Mouse (Mus musculus) intestine, embryonic 15.5 days (tissue): Measurements from ENCODE around the gene Urah. TPM values are rescaled to one million over a fixed set of nuclear protein-coding genes. Genes with fewer than 3 reads are reported as not detected.
A peak's percentile ranks its signal among the peaks of the same experiment; 100 is the strongest.

Source experiments
- ATAC-seq: fragments of 200-750 bp; cut with Nextera tagmentation; 2 replicates; pipeline ENCODE4 v1.8.0; 2017; ENCODE audit warnings: moderate TSS enrichment, moderate library complexity
- H3K27ac ChIP-seq: fragments of 300-500 bp; sonication (generic); 2 replicates; pipeline ENCODE4 v1.5.1; 2015; ENCODE audit warnings: mild to moderate bottlenecking, inconsistent platforms
- H3K27me3 ChIP-seq: fragments of 300-500 bp; sonication (generic); replicated peaks from 2 replicates; pipeline ENCODE4 v1.6.1; 2015; ENCODE audit warnings: inconsistent platforms
- H3K36me3 ChIP-seq: fragments of 300-500 bp; sonication (generic); 2 replicates; pipeline ENCODE4 v1.6.1; 2015; ENCODE audit warnings: inconsistent platforms
- H3K4me1 ChIP-seq: fragments of 300-500 bp; sonication (generic); replicated peaks from 2 replicates; pipeline ENCODE4 v1.6.1; 2015; ENCODE audit warnings: inconsistent platforms
- H3K4me2 ChIP-seq: fragments of 300-500 bp; sonication (generic); replicated peaks from 2 replicates; pipeline ENCODE4 v1.6.1; 2015; ENCODE audit warnings: mild to moderate bottlenecking, inconsistent platforms
- H3K4me3 ChIP-seq: fragments of 300-500 bp; sonication (generic); replicated peaks from 2 replicates; pipeline ENCODE4 v1.5.1; 2015; ENCODE audit warnings: inconsistent platforms
- H3K9ac ChIP-seq: fragments of 300-500 bp; sonication (generic); 2 replicates; pipeline ENCODE4 v1.6.1; 2015; ENCODE audit warnings: inconsistent platforms
- H3K9me3 ChIP-seq: fragments of 300-500 bp; sonication (generic); 2 replicates; pipeline ENCODE4 v1.6.1; 2016; ENCODE audit warnings: inconsistent platforms
- WGBS: fragments of 180-500 bp; shearing (Covaris S2); methylation state at CpG from one replicate; pipeline ENCODE4 v1.1.7; 2015; 5-methylcytosine and 5-hydroxymethylcytosine counted together
- polyA plus RNA-seq: library from polyadenylated mRNA; unstranded; fragments of >200 nt; fragmentation: Nextera tagmentation; extraction: Ambion mirVana; gene quantifications from 2 replicates; pipeline ENCODE4 v1.2.1, GENCODE M21; 2015

Urah gene
- polyA plus RNA-seq, 1 experiment from 2014 or later, result 4.8 TPM

DNA sequence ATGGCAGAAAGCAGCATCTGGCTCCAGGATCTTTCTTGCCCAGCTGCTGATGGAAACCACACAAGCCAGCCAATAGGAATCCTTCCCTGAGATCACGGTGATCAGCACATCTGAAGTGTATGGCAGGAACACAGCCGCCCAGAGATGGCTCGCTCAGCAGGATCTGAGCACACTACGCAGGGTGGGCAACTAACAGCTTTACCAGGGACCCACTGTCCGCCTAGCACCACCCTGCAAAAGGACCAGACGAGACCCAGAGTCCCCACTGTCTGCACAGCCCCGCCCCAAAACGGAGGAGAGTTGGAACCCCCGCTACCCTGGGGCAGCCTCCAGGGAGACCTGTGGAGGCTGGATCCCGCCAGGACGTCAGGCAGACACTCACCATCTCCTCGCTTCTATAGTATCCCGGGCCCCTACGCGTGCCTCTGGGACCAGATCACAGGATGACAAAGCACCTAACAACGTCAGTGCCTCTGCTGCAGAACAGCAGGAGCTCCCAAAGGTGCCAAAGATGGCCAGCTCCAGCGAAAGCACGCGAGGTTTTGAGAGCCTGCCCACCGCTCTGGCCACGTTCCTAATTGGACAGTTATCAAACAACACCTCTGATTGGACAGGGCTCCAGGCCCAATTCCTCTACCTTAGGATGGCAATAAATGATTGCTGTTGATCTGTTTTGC, 13.0 kb upstream of the Urah start, which contains the start of gene Zfp941:
Gene Zfp941, minus strand, starts transcription at position 526 of the 677 bp plus-strand sequence.
- ATAC-seq, result peak; percentile 75
- peak within 1 kb of the TSS; percentile 78 for H3K4me2 ChIP-seq
- H3K9me3 ChIP-seq, result no peaks in the 10 kb centered on the region
- no peaks in the 10 kb centered on the region for H3K27me3 ChIP-seq
- H3K27ac ChIP-seq, result no peak within 1 kb of the TSS
- 0 out of 2 replicates have a peak, but pooled peaks cover 2% of the 10 kb centered on the region for H3K4me1 ChIP-seq
- no peaks in the 10 kb centered on the region for H3K36me3 ChIP-seq
- WGBS, result 3% methylated on average over 21 of the region's 21 CpGs
- H3K9ac ChIP-seq, result peak within 1 kb of the TSS; percentile 38
- H3K4me3 ChIP-seq, result peak within 1 kb of the TSS; percentile 42

DNA sequence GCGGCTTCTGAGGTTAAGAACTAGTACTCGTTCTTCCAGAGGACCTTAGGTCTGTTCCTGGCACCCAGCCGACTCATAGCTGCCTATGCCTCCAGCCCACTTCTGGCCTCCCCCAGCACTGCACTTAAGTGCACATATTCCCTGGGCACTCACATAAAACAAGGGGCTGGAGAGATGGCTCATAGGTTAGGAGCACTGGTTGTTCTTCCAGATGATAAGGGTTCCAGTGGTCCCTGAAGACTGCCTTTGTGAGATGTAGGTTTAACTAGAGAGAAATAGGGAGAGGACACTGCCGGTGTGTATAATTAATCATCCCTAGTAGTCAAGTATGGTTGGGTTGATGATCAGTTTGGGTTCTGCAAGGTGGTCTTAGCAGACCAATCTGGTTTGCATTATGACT, 12.1 kb upstream of the Urah start:
- H3K9me3 ChIP-seq, result no peaks in the 10 kb centered on the region
- H3K36me3 ChIP-seq, result no peaks in the 10 kb centered on the region
- 92% methylated on average over 4 of the region's 4 CpGs for WGBS
- 0 out of 2 replicates have a peak, but pooled peaks cover 2% of the 10 kb centered on the region for H3K4me1 ChIP-seq
- ATAC-seq, result no peak
- no peak overlapping the region for H3K4me2 ChIP-seq
- no peaks in the 10 kb centered on the region for H3K27me3 ChIP-seq
- H3K27ac ChIP-seq, result no peak overlapping the region
- no peak overlapping the region for H3K4me3 ChIP-seq
- H3K9ac ChIP-seq, result no peak overlapping the region

DNA sequence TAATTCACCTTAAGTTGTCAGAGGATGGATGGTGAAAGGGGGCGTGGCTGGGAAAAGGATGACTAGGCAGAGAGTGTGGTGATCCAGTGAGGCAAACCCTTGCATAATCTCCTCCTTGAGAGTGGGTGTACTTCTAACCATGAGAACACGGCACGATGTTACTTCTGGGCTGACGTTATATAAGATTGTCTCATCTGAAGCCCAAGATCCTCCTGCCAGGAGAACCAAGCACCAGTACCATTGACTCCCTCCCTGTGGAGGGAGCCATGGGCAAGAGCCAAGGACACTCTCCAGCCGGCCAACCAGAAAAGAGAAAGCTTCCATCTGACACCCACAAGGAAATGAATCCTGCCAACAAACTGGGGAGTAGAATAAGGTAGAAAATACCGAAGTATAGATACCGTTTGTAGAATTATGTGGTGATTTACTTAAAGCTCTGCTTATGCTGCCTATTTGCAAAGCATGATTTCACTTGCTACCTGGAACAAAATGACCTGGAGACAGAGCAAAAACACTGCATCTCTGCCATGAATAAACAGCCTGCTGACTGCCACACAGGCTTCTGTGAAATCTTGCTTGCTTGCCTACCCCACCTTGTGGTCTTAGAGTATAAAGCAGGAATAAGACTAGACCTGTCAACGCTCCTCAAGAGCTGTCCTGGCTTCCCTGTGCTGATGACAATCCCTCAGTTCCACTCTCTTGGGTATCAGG, 6.5 kb upstream of the Urah start:
- peak; percentile 87 for ATAC-seq
- Histone ChIP-seq H3K4me3 (no peak overlapping the region), H3K9ac (no peak overlapping the region), H3K4me2 (peak overlapping the region; percentile 34; the same call in 1 of the 2 replicates), H3K27me3 (no peaks in the 10 kb centered on the region), H3K27ac (no peak overlapping the region), H3K9me3 (no peaks in the 10 kb centered on the region), H3K4me1 (0 out of 2 replicates have a peak, but pooled peaks cover 3% of the 10 kb centered on the region), H3K36me3 (no peaks in the 10 kb centered on the region)
- 27% methylated on average over 8 of the region's 8 CpGs for WGBS

DNA sequence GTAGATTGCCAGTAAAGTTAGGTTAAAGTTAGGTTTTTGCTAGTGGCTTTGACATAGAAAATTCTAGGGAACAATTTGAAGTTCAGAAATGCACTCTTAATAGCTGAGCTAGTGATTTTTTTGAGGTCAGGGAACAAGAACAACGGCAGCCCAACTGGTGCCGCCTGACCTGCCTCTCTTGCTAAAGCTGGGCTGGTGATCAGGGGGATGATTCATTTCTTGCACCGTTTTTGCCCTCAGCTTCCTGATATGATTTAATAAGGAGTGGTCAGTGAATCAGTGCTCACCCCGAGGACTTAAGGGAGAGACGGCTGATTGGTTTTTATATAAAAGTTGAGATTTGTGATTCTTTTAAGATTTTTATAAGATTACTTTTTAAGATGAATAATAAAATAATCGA, 3.4 kb upstream of the Urah start:
- WGBS, result 55% methylated on average over 6 of the region's 6 CpGs
- no peak overlapping the region for H3K4me3 ChIP-seq

DNA sequence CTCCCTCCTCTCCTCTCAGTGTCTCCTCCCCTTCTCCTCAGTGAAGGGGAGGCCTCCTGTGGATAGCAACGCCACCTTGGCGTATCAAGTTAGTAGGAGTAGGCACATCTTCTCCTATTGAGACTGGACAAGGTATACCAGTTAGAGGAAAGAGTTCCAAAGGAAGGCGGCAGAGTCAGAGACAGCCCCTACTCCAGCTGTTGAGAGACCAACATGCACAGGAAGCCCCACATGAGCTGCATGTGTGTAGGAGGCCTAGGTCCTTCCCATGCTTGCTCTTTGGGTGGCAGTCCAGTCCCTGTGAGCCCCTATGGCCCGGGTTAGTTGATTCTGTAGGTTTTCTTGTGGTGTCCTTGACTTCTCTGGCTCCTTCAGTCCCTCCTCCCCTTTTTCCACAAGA, 1.5 kb upstream of the Urah start:
- H3K27me3 ChIP-seq, result no peaks in the 10 kb centered on the region
- 0 out of 2 replicates have a peak, but pooled peaks cover 5% of the 10 kb centered on the region for H3K4me1 ChIP-seq
- H3K36me3 ChIP-seq, result no peaks in the 10 kb centered on the region
- H3K4me3 ChIP-seq, result no peak overlapping the region
- H3K4me2 ChIP-seq, result no peak overlapping the region
- no peak for ATAC-seq
- H3K9ac ChIP-seq, result no peak overlapping the region
- no peak overlapping the region for H3K27ac ChIP-seq
- H3K9me3 ChIP-seq, result no peaks in the 10 kb centered on the region
- 83% methylated on average over 4 of the region's 4 CpGs for WGBS

More for the DNA sequence above, 3.4 kb upstream of the Urah start:
- Histone ChIP-seq H3K36me3 (no peaks in the 10 kb centered on the region), H3K4me2 (no peak overlapping the region), H3K27ac (no peak overlapping the region), H3K4me1 (0 out of 2 replicates have a peak, but pooled peaks cover 8% of the 10 kb centered on the region), H3K27me3 (no peaks in the 10 kb centered on the region), H3K9ac (no peak overlapping the region), H3K9me3 (no peaks in the 10 kb centered on the region)
- no peak for ATAC-seq

DNA sequence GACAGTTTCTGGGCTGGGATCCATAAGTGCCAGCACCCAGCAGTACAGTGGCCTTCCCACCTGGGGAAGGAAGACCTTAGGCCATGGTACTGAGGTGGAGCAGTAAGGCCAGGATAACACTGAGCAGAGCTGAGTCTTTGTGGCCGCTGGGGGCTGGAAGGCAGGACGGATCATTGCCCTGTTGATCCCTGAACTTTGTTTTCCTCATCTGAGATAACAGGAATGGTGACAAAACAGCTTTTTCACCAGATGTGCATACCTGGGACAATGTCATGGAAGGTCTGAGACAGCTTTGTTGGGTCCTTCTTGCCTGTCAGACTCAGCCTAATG, 905 bp downstream of the Urah start:
- no peaks in the 10 kb centered on the region for H3K36me3 ChIP-seq
- no peak; the same call in 1 of the 2 replicates for ATAC-seq
- H3K9ac ChIP-seq, result no peak overlapping the region
- H3K4me3 ChIP-seq, result no peak overlapping the region; the same call in 1 of the 2 replicates
- WGBS, result 38% methylated on average over 2 of the region's 2 CpGs
- no peak overlapping the region for H3K27ac ChIP-seq
- 0 out of 2 replicates have a peak, but pooled peaks cover 5% of the 10 kb centered on the region for H3K4me1 ChIP-seq
- no peaks in the 10 kb centered on the region for H3K9me3 ChIP-seq
- no peaks in the 10 kb centered on the region for H3K27me3 ChIP-seq
- H3K4me2 ChIP-seq, result peak overlapping the region; percentile 43

DNA sequence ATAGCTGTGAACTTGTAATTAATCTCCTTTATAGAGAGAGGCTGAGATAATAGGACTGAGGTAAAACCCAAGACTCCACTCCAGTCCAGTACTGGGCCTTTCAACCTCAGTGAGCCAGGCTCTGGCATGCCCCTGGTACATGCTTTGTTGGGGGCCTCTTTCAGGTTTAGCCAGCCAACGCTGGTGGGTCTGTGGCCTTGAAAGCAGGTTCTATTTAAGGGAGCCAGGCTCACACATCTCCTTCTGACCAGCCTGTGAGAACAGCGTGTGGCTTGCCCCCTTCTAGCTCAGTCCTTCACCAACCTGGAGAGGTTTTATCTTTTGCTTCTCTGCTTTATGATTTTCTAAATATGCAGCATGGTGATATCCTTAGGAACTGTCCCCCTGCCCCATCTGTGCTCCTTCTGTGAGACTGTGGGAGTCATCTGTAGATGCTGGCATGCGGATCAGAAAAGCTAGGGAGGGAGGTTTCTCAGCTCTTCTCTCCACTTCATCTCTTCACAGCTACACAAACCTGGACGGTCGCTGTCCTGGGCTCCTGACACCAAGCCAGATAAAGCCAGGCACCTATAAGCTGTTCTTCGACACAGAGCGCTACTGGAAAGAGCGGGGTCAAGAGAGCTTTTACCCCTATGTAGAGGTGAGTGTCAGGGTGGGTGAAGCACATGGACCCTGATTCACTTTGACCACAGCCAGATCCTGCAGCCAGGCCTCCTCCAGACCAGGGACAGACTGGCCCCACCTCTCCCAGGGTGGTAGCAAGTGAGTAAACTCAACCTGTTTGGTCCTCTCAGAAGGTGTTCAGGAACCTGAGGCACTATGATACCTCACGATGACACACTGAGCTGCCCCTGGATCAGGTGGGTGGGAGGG, 1.7 kb downstream of the Urah start:
- Histone ChIP-seq H3K36me3 (no peaks in the 10 kb centered on the region), H3K27ac (no peak overlapping the region), H3K4me3 (no peak overlapping the region), H3K4me1 (0 out of 2 replicates have a peak, but pooled peaks cover 5% of the 10 kb centered on the region), H3K4me2 (no peak overlapping the region), H3K9ac (no peak overlapping the region), H3K27me3 (no peaks in the 10 kb centered on the region), H3K9me3 (no peaks in the 10 kb centered on the region)
- no peak for ATAC-seq
- 82% methylated on average over 9 of the region's 9 CpGs for WGBS

DNA sequence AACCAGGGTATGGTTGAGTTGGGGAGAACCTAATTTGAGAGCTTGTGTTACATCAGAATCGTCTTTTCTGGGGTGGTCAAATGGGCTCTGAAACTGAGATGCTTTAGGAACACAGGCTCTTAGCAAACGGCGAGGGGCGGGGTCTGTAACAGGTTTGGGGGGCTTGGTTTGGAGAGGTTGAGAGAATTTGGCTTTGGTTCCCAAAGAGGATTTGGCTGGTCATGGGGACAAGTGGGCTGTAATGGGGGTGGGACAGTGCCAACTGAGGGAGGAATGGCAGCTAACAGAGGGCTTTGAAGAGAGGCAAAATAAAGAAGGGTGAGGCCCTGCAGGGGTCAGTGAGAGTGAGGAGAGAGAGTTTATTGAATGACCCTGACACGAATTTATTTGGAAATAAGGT, 4.7 kb downstream of the Urah start:
- 0 out of 2 replicates have a peak, but pooled peaks cover 9% of the 10 kb centered on the region for H3K27me3 ChIP-seq
- no peaks in the 10 kb centered on the region for H3K36me3 ChIP-seq
- H3K4me3 ChIP-seq, result no peak overlapping the region

DNA sequence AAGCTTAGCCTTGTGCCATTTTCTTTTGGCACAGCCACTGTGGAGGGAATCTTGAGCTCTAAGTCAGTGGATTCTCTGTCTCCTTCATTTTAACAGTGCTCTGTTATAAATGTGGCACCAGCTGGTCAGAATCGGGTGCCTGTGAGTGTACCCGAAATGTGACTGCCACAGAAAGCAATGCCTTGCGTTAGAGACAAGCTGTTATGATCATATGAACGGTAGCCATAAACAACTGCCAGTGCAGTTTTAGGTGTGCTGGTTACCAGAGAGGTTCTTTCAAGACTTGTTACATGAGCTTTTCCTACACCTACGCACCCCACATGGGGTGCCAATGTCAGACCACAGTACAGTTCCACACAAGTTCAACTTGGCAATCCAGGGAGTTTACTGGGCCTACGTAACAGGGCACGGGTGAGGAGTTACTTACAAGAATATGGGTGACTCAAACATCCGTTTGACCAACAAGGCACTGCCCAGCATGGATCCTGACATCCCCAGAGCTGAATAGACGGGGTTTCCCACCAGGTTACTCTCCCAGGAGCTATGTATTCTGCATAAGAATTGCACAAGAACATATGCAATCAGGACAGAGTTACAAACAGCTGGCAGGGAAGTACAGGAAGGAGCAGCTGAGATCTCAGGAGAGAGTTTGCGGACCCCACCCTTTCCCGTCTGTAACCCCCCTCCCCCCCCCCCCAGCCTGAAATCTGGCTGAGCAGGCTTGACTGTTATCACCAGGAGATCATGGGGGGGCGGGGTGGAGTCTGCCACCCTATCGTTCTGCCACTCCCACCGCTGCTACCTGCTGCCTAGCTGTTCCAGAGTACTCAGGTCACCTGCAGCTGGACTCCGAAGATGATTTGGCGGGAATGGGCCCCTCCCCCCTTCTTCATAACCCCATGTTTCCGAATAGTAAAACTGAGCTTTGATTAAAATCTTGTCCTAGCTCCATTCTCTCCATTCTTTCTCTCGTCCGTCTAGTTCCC, 6.2 kb downstream of the Urah start:
- WGBS, result 30% methylated on average over 18 of the region's 19 CpGs
- peak; percentile 76 for ATAC-seq
- Histone ChIP-seq H3K36me3 (no peaks in the 10 kb centered on the region), H3K4me1 (0 out of 2 replicates have a peak, but pooled peaks cover 2% of the 10 kb centered on the region), H3K9ac (no peak overlapping the region), H3K9me3 (no peaks in the 10 kb centered on the region), H3K4me2 (peak overlapping the region; percentile 10; the same call in 1 of the 2 replicates), H3K4me3 (no peak overlapping the region), H3K27ac (no peak overlapping the region), H3K27me3 (peaks cover 9% of the 10 kb centered on the region; the same call in 1 of the 2 replicates)

More for the DNA sequence above, 4.7 kb downstream of the Urah start:
- Histone ChIP-seq H3K9me3 (no peaks in the 10 kb centered on the region), H3K27ac (no peak overlapping the region), H3K4me2 (no peak overlapping the region), H3K4me1 (0 out of 2 replicates have a peak, but pooled peaks cover 5% of the 10 kb centered on the region), H3K9ac (no peak overlapping the region)
- no peak for ATAC-seq
- WGBS, result 55% methylated on average over 5 of the region's 5 CpGs

DNA sequence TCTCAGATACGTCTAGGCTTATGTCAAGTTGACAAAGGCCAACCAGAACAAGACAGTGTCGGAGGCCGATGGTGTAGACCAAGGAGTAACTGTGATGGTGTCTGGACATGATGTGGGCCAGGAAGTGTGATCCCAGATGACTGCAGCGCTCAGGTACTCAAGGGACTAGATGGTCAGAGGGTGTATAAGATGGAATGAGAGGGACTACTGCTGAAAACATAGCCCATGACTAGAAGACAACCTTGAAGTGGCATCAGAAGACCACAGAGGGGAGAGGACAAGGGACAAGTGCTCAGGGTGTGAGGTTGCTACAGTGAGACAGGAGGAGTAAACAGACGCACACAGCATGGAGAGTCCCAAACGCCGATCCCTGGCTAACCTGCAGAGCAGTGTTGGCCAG, 9.0 kb downstream of the Urah start:
- Histone ChIP-seq H3K4me1 (0 out of 2 replicates have a peak, but pooled peaks cover 2% of the 10 kb centered on the region), H3K27ac (no peak overlapping the region), H3K27me3 (peaks cover 9% of the 10 kb centered on the region; the same call in 1 of the 2 replicates), H3K9me3 (no peaks in the 10 kb centered on the region), H3K36me3 (no peaks in the 10 kb centered on the region), H3K4me3 (no peak overlapping the region), H3K9ac (no peak overlapping the region), H3K4me2 (no peak overlapping the region)
- WGBS, result 70% methylated on average over 7 of the region's 7 CpGs
- ATAC-seq, result no peak
